Mouse (Mus musculus) retina, postnatal 7 days (tissue): ENCODE measurements at regions not wholly inside any gene's neighbourhood (a gene's known extent, or its start where the extent isn't known, plus 50 kb on each side); places are given as distances from the start of the nearest gene placed in this dataset.

ENCODE experiments used
- DNase-seq: peaks from one replicate; pipeline ENCODE4 v3.0.0-alpha.2; 2012; ENCODE audit warnings: low read depth, low spot score

GRCm38 (mm10) chr3:105130228-105130627 is 63.6 kb downstream of the 4930564D02Rik start:
- no peak for DNase-seq

GRCm38 (mm10) chr3:105131053-105131452 is 64.4 kb downstream of the 4930564D02Rik start:
- DNase-seq = no peak

- no peak for DNase-seq
These were observed 66.4 kb downstream of the 4930564D02Rik start for GRCm38 (mm10) chr3:105133011-105133410.

GRCm38 (mm10) chr3:105141170-105141971 is 74.7 kb downstream of the 4930564D02Rik start:
- no peak for DNase-seq

GRCm38 (mm10) chr3:105142631-105143030 is 76.0 kb downstream of the 4930564D02Rik start:
- no peak for DNase-seq

- peak; percentile 13 for DNase-seq
These were observed 85.0 kb downstream of the 4930564D02Rik start for GRCm38 (mm10) chr3:105151475-105152157.

GRCm38 (mm10) chr3:105152158-105152541 is 85.5 kb downstream of the 4930564D02Rik start:
- DNase-seq = no peak

- DNase-seq = no peak
These were observed 91.7 kb downstream of the 4930564D02Rik start for GRCm38 (mm10) chr3:105158376-105158775.

- DNase-seq = peak; percentile 39
These were observed 98.7 kb downstream of the 4930564D02Rik start for GRCm38 (mm10) chr3:105165355-105165754.

GRCm38 (mm10) chr3:105169117-105169516 is 102.5 kb downstream of the 4930564D02Rik start:
- no peak for DNase-seq

- no peak for DNase-seq
These were observed 104.9 kb downstream of the 4930564D02Rik start for GRCm38 (mm10) chr3:105171527-105171926.

- no peak for DNase-seq
These were observed 105.4 kb downstream of the 4930564D02Rik start for GRCm38 (mm10) chr3:105172054-105172453.

GRCm38 (mm10) chr3:105191303-105191702 is 124.7 kb downstream of the 4930564D02Rik start:
- no peak for DNase-seq

- DNase-seq = no peak
These were observed 125.2 kb downstream of the 4930564D02Rik start for GRCm38 (mm10) chr3:105191830-105192229.

- DNase-seq = no peak
These were observed 134.1 kb downstream of the 4930564D02Rik start for GRCm38 (mm10) chr3:105200735-105201134.

GRCm38 (mm10) chr3:105209164-105209563 is 142.5 kb downstream of the 4930564D02Rik start:
- DNase-seq = no peak

GRCm38 (mm10) chr3:105211023-105211422 is 144.4 kb downstream of the 4930564D02Rik start:
- no peak for DNase-seq

- DNase-seq = no peak
These were observed 145.1 kb downstream of the 4930564D02Rik start for GRCm38 (mm10) chr3:105211726-105212125.

GRCm38 (mm10) chr3:105214867-105215266 is 148.2 kb downstream of the 4930564D02Rik start:
- no peak for DNase-seq

GRCm38 (mm10) chr3:105215729-105216128 is 149.1 kb downstream of the 4930564D02Rik start:
- DNase-seq = no peak

- DNase-seq = no peak
These were observed 153.0 kb downstream of the 4930564D02Rik start for GRCm38 (mm10) chr3:105219630-105220029.

GRCm38 (mm10) chr3:105220641-105221040 is 154.0 kb downstream of the 4930564D02Rik start:
- no peak for DNase-seq

- no peak for DNase-seq
These were observed 156.3 kb downstream of the 4930564D02Rik start for GRCm38 (mm10) chr3:105222925-105223324.
